Mouse (Mus musculus) small intestine, adult 2 months (tissue): ENCODE results near the gene Efna3.

Experiments used
- CTCF ChIP-seq: fragments of 200-500 bp; IDR thresholded peaks from 2 replicates; pipeline ENCODE4 v1.5.1; 2012; ENCODE audit warnings: low read depth, mild to moderate bottlenecking, control low read depth, inconsistent platforms, low read length, moderate library complexity, mixed read lengths; ENCODE audit not compliant: insufficient replicate concordance, insufficient read length; ENCODE audit errors: extremely low read depth
- POLR2A ChIP-seq: fragments of 200-500 bp; IDR thresholded peaks from 2 replicates; pipeline ENCODE4 v1.6.1; 2012; ENCODE audit warnings: low read depth, mild to moderate bottlenecking, control low read depth, inconsistent platforms, low read length, moderate library complexity

GRCm38 (mm10) chr3:89287286-89287685, 35.5 kb downstream of the Efna3 start:
- TF ChIP-seq CTCF, result no peak
- TF ChIP-seq POLR2A, result no peak
